Mouse (Mus musculus): Measurements from ENCODE around the gene Myl4.

Myl4 gene

DNA sequence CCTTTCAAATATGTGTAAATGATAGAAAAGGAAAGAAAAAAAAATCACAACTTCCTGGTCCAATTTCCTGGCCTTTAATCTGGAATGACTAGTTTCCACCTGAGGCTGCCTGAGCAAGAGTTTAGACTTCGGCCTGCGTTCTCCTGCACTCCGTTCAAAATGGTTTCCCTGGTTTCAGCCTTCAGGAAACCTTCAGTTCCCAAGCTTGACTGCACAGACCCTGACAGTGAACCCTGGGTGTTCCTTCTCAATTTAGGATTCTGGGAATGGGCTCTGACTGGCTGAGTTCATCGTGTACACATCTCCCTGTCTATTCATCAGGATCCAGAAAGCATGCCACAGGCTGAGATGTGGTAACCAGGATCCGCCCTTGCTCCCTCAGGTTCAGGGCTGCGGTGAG is 53.7 kb downstream of the Myl4 start:
- DNase-seq (ENCODE audit: low spot score in 2 of 2): no peak

DNA sequence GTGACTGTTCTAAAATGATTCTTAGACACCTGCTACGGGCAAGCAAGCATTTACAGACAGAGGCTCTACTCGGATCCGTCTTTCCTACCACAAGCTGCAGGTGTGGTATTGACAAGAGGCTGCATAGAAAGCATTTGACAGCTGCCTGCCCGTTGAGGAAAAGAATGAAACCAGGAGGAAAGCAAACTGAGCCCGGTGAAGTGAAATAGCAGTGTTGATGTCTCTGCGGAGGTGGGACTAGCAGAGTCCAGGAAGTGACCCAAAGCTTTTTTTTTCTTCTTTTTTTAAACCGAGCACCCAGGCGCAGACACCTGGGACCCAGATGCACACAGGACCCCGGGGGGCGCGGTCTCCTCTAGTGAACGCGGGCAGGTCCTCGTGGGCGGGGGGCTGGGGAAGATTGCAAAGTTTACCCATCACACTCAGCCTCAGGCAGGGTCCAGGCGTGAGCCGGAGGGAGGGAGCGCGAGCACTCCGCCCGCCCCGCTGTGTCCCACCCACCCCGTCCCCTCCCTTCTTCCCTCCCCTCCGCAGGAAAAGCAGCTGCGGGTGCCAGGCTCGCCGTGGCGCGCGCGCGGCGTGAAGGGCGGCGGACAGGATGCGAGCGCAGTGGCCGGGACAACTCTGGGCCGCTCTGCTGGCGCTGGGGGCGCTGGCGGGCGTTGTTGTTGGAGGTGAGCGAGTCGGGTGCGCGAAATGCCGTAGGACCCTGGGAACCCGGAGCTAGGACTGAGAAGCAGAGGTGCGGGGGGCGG is 57.2 kb downstream of the Myl4 start, which contains the start of gene Itgb3:
Gene Itgb3 (plus strand): TSS at position 510 of the 755 bp plus-strand sequence.
- DNase-seq (ENCODE audit: low spot score in 2 of 2): peak; percentile 62 to 76

- no peak for DNase-seq (ENCODE audit: low spot score in 2 of 2)
Observed at GRCm38 (mm10) chr11:104608249-104608920, 57.9 kb downstream of the Myl4 start.

DNA sequence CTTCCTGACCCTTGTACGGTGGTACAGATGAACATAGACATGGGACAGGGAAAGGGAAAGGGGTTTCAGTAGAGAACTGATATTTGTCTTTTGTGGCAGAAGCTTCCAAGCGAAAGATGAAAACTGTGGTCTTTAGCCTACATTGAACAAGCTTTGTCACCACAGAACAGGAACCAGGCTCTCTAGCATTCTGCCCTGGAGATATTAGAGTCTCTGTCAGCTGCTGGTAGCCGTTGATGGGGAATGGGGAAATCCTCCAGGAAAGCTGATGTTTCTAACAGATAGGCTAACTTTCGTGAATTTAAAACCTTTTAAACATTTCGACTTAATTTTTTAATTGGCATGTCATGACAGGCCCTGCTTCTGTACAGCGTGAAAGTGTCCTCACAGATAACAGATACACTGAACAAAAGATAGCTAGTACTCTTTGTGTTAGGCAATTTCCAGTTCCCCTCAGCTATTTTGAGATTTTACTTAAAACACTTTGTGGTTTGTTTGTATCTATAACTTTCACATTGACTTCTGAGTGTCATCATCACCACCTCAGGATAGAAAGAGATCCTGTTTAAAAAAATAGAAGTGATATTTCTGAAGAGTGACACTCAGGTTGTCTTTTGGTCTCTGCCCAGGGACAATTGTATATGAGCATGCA is 58.7 kb downstream of the Myl4 start:
- DNase-seq (ENCODE audit: low spot score in 2 of 2): no peak

DNA sequence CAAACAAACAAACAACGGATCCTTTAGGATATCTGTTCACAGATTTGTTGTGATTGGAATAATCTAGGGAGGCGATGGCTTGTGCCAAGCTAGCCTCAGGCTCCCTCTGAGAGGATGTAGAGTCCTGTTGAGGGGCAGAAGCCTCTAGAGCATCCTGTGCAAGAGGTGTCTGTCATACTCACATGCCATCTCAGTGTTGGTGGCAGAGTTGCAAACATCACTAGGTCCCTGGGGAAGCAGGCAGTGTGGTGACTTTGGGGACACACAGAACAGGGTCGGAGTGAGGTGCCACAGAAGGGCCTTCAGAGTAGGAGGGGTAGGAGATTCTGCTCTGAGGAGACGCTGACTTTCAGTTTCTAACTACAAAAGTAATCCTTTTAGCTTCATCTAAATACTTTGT is 59.3 kb downstream of the Myl4 start:
- DNase-seq (ENCODE audit: low spot score in 2 of 2): no peak

DNA sequence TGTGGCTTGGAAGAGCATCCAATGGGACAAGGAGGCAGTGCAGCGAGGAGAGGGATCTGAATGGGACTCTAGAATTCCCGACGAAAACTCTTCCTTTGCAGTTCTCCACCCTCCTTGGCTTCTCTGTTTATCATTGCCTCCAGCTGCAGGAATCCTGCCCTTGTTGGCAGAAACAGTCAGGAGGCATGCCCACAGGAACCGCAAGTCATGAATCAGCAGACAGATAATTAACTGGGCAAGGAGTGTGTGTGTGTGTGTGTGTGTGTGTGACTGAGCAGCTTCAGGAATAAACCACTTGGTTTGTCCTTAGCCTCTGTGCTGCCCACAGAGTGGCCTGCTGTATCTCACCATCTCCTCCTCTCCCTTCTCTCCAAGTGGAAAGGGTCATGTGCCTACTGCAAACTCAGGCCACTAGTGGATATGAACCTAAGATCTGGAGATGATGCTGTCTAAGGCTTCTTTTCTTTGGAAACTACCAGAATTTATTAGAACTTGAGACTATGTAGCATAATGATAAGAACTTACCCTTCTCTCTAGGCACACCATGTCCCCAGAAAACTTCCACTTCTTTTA is 61.2 kb downstream of the Myl4 start:
- no peak for DNase-seq (ENCODE audit: low spot score in 2 of 2)

DNA sequence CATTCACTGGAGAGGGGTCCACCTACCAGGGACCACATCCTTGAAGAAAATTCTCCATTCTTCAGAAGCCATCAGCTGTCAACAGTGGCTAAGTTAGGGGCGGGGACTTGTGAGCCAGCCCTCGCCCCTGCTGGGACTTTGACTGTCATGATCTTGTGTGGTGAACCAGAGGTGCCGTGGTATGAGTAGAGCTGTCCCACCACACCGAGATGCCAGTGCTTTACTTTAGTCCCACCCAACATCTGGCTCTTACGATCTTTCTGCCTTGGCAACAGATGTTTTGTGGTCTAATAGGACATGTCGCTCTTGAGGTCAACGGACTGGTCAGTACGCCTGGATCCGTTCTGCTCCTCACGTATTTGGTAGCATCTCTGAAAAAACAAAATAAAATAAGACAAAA is 63.1 kb downstream of the Myl4 start:
- DNase-seq (ENCODE audit: low spot score in 2 of 2): no peak

- no peak for DNase-seq (ENCODE audit: low spot score in 2 of 2)
Observed at GRCm38 (mm10) chr11:104614130-104614529, 63.7 kb downstream of the Myl4 start.

DNA sequence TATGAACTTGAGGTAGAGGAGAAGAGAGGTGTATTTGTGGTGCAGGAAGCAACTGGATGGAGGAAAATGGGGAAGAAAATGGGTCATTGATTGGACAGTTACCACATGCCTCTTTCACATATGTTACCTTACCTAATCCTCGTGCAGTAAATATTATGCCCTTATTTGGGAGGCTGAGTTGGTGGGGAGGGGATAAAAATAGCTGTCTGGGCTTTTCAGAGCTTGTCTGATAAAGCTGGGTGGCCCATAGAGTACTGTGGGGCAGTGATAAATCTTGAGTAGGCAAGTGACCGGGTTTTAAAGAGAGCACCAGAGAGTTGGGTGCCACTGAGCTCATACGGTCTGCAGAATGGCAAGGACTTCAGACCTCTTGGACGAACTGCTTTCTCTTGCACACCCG is 65.7 kb downstream of the Myl4 start:
- DNase-seq (ENCODE audit: low spot score in 2 of 2): no peak

GRCm38 (mm10) chr11:104618638-104619076 is 68.2 kb downstream of the Myl4 start:
- DNase-seq (ENCODE audit: low spot score in 2 of 2): no peak

GRCm38 (mm10) chr11:104619084-104620022 is 68.9 kb downstream of the Myl4 start:
- DNase-seq (ENCODE audit: low spot score in 2 of 2): no peak

- peak; percentile 46 to 62 for DNase-seq (ENCODE audit: low spot score in 2 of 2)
Observed at GRCm38 (mm10) chr11:104622040-104622962, 71.8 kb downstream of the Myl4 start.

DNA sequence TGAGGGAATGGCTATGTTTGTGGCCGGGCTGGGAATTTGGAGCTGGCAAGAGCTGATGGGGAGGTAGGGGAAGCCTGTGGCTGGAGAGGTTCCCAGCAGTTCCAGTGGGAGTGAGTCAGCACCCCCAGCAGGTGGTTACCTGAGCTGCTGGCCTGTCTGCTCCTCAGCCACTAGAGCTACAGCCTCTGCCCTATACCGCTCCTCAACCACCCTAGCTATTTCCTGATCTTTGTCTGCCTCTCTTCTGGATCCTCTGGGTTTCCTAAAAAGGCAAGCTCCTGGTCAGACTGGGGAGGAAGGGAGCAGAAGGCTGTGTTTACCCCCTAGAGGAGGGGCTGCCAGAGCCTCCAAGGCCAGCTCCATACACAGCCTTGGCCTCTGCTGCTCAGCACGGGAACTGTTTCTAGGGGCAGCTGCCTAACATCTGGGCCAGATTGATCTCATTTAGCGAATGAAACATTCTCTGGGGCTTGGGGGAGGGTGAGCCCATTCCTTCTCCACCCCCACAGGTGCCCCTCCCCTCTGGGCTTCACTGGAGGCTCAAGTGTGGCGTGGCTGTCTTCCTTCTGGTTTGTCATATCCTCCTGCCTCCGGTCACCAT is 74.4 kb downstream of the Myl4 start:
- no peak for DNase-seq (ENCODE audit: low spot score in 2 of 2)

- no peak for DNase-seq (ENCODE audit: low spot score in 2 of 2)
Observed at GRCm38 (mm10) chr11:104625453-104626402, 75.3 kb downstream of the Myl4 start.

DNA sequence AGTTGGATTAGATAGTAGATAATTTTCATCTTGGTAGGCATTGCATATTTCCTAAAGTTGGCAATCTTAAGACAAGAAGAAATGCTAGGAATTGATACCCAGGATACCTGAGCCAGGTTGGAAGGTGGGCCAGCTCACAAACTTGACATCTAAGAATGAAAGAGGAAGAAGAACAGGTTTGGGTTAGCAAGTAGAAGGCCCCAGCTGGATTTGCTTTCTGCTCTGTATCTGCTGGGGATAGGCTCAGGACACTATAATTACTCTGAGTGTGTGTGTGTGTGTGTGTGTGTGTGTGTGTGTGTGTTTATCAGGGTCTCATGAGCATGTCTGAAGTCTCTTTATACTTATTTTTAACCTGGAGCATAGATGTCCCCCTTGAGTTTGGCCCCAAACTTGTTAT is 76.2 kb downstream of the Myl4 start:
- DNase-seq (ENCODE audit: low spot score in 2 of 2): no peak

- no peak for DNase-seq (ENCODE audit: low spot score in 2 of 2)
Observed at GRCm38 (mm10) chr11:104627616-104628301, 77.3 kb downstream of the Myl4 start.

DNA sequence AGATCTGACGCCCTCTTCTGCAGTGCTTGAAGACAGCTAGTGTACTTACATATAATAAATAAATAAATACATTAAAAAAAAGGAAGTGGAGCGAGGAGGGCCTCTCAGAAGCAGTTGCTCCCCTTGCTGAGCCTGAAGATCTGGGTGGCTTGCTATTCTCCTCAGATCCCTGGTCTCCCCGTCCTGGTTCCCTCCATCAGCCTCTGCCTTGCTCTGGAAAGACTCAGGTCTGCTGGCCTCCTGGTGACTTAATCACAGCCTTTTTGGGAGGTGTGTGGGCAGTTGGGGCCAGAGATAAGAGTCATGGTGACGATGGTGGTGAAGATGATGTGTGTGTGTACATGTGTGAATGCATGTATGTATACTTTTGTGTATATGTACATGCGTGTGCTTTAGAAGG is 78.1 kb downstream of the Myl4 start:
- no peak for DNase-seq (ENCODE audit: low spot score in 2 of 2)

Data from right cerebral cortex, postnatal 10 days (tissue).